Mouse (Mus musculus) small intestine, adult 2 months (tissue): ENCODE results near the gene Folr2.

ENCODE experiments used
- CTCF ChIP-seq: fragments of 200-500 bp; IDR thresholded peaks from 2 replicates; pipeline ENCODE4 v1.5.1; 2012; ENCODE audit warnings: low read depth, mild to moderate bottlenecking, control low read depth, inconsistent platforms, low read length, moderate library complexity, mixed read lengths; ENCODE audit not compliant: insufficient replicate concordance, insufficient read length; ENCODE audit errors: extremely low read depth
- POLR2A ChIP-seq: fragments of 200-500 bp; IDR thresholded peaks from 2 replicates; pipeline ENCODE4 v1.6.1; 2012; ENCODE audit warnings: low read depth, mild to moderate bottlenecking, control low read depth, inconsistent platforms, low read length, moderate library complexity

DNA sequence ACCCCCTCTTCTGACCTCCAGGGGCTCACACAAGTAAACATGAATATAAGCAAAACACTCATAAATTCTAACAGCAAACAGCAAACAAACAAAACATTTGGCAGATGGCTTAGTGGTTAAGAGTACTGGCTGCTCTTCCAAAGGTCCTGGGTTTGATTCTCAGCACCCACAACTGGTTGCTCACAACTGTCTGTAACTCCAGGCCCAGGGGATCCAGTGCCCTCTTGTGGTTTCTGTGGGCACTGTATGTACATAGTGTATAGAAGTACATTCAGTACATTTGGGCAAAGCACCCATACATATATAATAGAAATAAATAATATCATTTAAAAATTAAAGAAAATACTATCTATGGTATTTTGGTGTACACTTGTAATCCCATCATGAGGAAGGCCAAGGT, 45.9 kb upstream of the Folr2 start:
- TF ChIP-seq POLR2A: no peak
- TF ChIP-seq CTCF: no peak
